Mouse (Mus musculus): ENCODE measurements around the gene Tshz2.
"Not testable (repeated sequence)": the region's sequence is repeated elsewhere in the genome, so short reads cannot be mapped to it uniquely, and the experiment has no call there.

Tshz2 gene

DNA sequence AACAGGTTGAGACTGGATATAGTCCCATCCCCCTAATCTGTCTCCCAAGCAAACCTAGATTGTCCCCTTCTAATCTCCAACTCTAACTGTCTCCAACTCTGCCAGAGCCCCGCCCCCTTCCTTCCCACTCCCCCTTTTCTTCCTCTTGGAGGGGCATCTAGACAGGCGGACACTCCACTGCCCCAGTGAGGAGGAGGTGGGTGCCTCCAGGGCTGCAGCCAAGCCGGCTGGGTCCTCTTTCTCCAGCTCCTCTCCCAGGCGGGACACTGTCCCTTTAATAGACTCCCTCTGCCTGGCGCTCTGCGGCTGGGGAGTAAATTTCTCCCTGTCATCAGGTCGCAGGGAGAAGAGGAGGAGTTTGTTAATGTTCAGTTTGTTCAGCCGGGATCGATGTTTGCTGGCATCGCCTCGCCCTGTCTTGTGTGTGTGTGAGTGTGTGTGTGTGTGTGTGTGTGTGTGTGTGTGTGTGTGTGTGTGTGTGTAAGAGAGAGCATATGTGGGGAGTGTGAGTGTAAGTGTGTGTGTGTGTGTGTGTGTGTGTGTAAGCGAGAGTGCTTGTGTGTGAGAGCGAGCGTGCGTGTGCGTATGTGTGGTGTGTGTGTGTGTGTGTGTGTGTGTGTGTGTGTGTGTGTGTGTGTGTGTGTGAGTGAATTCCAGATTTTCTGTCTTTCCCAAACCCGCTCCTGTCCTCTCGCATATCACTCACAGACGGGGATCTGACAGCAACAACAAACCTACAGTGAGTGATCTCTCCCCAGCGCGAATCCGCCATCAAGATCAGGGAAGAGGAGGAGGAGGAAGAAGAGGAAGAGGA, at the start of gene Tshz2:
TSS of gene Tshz2 (plus strand) at position 676 of the 814 bp plus-strand sequence.
- DNase-seq: peak; percentile 63 to 75

DNA sequence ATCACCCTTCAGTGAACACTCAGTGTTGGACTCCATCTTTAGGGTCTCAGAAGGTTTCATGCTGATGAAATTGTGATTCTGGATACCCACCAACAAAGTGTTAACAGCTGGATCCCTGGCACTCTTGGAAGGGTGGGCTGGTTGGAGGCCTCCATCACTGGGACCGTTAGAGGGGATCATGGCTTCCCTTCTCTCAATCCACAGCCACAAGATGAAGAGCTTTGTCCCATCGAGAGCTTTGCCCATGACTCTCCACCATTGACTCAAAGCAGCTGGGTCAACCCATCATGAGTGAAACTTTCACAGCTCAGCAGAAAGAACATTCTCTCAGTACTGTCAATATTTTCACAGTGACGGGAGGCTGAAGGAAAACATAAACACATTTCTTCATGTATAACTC, 49.3 kb upstream of the Tshz2 start:
- DNase-seq: peak in 1 of 2 experiments; percentile 5

DNA sequence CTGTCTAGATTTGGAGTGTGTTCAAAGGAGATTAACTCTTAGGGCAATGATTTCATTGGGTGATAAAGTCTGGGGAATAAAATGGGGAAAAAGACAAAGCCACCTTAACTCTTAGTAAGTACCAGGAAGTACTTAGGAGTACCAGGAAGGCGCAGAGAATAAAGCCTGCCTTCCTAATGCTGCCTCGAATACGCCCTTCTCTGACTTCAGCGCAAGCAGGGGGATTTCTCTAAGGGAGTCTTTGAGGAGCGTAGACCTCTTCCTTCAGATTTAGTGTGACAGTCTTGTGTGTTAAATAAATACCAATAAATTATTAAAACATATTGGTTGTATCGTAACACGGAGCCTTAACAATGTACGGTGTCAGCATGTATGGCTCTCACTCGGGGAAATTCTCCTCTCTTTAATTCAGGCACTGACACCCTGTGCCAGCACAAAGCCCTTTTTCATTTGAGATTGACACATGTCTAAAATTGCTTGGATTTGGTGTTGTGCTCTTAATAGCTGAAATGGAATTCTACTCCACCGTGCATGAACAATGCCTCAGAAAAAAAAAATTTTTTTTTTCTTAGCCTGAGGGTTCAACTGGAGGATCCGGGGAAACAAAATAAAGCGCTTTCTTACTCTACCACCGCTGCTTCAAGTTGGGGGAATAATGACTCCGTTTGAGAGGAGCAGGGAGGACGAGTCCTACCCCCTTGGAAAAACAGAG, 47.9 kb upstream of the Tshz2 start:
- DNase-seq: no peak

DNA sequence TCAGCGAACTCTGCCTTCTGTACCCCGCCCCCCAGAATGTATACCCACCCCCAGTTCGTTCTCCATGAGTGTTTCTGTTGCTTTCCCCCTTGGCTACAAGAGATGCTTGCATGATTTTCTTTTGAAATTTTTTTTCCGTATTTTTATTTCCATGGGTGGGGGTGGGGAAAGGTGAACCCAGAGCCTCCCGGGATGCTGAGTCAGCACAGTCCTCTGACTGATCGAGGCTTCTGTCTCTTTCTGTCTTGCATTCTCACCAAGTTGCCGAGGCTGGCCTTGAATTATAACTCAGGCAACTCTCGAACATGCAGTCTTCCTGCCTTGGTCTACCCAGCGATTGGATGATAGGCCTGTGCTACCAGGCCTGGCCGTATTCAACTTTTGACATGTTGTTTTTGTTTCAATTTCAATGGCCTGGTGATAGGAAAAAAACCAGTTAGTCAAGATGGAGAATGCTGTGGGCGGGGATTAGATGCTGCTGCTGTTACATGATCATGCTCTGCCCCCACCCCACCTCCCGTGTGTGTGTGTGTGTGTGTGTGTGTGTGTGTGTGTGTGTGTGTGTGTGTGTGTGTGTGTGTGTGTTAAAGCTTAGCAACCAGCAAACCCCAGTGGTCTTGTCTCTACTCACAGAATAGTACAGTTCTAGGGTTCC, 47.1 kb upstream of the Tshz2 start:
- no peak for DNase-seq

DNA sequence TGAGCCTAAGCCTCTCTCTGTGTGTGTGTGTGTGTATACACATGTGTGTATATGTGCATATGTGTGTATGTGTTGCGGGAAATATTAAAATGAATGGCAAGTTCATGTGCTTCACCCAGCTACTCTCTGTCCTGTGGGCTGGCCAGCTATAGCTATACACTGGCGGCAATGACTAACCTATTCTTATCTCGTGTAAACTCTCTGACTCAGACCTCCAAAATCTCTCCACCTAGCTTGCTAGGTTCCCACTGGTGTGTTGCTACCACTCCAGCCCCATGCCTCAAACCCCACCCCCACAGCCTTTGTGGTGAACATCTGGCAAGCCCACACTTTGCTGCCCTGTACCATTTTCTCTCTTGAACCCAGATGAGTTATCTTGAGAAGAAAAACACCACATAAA, 46.1 kb upstream of the Tshz2 start:
- DNase-seq: no peak

DNA sequence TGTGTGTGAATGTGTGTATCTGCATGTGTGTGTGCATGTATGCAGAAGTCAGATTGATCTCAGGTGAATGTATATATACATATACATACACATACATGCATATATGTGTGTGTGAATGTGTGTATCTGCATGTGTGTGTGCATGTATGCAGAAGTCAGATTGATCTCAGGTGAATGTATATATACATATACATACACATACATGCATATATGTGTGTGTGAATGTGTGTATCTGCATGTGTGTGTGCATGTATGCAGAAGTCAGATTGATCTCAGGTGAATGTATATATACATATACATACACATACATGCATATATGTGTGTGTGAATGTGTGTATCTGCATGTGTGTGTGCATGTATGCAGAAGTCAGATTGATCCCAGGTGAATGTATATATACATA, 45.2 kb upstream of the Tshz2 start, which contains the start of gene Gm11011:
TSS of gene Gm11011 (minus strand) at position 101 of the 400 bp plus-strand sequence.
- DNase-seq: not testable (repeated sequence)

DNA sequence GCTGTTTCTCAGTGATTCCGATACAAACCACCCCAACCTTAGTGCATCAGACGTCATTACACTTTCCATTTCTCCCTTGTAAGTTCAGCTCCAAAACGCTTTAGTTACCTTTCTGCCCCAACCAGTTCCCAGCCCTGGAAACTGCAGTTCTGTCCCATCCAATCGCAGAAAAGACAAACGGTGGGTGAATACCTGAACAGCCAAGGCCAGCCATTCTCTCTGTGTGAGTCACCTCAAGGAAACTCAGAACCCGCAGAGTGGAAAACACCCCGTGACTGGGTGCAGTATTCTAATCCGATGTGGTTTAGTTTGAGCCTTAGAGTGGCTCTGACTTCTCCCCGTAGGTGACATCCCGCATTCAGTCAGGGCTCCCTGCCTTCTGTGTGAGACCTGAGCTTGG, 43.1 kb upstream of the Tshz2 start:
- DNase-seq: no peak

DNA sequence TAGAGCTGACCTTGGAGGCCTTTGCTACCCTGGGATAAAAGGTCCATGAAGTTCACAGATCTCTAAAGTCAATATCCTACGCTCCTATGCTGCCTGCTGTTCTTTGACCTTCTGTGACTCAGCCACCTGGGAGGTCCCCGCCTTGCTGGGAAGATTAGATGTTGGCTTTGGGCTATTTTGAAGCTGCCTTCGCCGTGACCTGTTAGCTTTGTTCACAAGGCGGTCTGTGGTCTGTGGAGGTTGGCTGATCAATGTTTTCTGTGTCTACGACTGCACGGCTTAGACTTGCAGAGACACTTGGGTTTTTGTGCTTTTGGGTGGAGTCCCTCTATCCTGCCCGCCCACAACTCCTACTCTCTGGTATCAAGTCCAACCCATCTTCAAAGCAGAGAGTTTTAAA, 42.4 kb upstream of the Tshz2 start:
- DNase-seq: no peak

DNA sequence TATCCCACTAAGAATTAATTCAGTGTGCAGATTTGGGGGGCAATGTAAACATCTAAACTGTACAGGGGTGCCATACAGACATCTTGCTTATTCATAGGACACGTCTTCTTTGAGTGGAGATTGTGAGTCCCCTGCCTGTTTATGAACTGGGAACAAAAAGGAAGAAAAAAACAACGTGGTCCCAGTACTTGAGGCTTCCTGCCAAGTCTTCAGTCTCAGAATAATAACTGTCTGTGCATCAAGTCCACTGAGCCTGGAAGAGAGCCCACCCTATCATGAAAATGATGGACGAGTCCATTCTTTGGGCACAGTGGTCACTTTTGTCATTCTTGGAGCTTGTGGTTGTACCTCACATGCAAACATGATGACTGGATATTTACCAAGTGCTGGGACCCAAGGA, 39.1 kb upstream of the Tshz2 start:
- no peak for DNase-seq

DNA sequence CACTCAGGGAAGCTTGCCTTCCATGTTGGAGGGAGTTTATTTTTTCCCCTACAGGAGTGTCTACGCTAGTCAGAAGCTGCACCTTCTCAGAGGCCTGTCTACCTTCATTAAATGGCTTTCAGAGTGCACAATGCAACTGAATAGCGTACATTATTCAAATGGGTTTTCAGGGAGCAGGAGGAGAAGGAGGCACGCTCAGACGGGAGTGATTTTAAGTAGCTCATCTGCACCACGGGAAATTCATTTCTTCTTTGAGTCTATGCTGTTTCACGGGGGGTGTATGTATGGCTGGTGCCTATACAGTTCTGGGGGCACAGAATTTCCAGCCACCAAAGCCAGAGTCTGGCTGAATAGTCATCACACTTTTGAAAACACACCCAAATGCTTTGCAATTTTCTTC, 35.5 kb upstream of the Tshz2 start:
- no peak for DNase-seq

DNA sequence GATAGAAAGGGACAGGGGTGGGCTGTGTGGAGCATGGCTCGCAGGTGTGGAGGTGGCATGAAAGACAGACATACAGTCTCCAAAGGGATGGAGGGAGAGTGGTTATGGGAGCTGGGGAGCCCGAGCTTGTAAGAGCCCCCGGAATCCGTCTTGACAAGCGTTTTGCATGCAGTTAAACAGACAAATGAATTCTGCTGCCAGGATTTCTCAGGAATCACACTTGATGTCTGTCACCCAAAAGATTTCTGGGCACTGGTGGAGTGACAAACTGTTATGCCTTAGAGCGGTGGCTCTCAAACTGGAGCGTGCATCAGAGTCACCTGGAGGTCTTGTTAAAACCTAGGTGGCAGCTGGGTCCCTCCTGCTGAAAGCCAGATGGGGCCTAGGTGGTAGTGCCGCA, 34.8 kb upstream of the Tshz2 start:
- DNase-seq: no peak

DNA sequence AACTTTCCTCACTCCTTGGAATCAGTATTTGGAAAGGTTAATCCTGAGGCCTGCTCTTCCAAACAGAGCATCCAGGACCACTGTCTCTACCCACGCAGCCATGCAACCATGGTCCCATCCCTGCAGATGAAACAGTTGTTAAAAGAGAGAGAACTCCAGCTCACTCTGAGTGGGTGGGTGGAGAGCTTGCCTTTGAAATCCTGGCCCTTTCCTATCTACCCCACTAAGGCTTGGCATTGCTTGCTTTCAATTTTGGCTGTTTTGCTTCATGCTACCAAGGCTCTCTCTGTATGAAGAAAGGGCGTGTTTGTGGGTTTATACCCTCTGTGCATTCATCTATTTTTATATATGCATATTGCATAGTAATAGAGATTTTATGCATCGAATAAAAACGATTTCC, 33.2 kb upstream of the Tshz2 start:
- DNase-seq: no peak

DNA sequence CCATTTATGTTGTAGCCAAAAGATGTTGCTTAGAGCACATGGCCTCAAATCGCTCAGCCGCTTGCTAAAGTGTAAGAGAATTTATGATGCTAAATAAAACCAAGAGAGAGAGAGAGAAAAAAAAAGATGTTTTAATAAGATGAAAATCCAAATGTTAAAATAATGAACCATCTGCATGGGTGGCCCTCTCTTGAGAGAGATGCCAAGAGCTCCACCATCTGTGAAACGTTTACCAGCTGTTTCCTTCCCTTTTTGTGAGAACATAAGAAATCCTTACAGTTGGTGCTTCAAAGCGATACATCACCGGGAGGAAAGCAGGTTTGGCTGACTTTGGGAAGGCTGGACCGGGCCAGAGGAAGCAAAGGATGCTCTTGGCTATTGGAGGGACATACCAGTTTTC, 32.6 kb upstream of the Tshz2 start:
- DNase-seq: no peak

DNA sequence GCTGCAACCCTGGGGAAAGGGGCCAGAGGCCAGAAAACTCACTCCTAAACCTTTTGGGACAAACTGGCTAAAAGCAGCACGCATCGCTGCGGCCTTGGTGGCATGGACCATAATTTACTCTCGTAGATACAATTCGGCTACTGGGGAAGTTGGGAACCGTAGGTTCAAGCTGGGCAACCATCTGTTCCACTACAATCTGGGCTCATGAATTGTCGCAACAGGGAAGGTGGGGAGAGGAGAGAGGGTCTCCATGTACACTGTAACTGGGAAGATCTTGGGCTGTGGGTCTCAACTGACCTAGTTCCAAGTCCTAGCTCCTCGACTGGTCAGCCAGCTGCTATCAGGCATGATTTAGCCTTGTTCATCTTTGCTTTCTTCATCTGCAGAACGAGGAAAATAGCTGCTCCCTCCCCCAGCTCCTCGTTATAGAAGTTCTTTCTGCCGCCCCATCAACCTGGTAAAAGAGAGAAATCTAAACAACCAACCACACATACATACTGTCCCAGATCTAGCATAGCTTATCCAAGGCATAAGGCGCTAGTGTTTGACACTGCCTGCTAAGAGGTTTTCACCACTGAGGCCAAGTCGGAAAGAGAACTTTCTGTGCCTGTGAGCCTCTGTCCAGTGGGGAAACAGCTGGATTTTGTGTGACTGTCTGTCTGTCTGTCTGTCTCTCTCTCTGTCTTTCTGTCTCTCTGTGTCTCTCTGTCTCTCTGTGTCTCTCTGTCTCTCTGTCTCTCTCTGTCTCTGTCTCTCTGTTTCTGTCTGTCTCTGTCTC, 25.7 kb upstream of the Tshz2 start:
- DNase-seq: no peak

DNA sequence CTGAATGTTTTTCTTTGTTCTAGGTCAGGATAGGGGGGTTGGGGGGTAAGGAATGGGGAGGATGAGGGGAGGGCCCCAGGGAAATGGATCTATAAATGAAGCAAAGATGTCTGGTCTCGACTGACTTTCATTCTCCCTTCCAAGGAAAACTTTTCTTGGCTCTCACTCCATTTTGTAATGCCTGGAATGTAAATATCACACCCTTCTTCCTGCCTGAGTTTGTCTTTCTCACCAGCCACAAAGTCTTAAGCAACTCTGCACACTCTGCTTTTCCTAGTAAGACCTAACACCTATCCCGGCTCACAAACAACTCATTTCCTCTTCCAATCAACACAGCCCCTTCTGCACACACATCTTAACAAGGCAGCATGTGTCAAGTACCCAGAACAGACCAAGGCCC, 25.0 kb upstream of the Tshz2 start:
- peak in 1 of 2 experiments; percentile 25 for DNase-seq

DNA sequence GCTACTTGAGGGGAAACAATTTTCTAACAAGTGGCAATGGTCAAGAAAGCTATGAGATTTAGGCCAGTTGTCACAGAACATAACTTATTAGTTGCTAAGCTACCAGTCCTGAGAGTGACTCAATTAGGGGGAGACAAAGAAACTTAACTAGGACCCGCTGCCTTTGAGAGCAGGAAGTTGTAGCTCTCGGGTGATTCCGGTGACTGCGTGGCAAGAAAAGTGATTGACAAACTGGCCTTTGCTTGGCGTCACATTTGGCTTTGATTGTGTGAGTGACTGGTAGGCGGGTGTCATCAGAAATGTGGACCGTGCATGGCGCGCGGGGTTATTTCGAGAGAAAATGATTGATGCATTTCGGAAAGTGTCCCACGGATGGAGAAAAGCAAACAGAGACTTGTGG, 22.9 kb upstream of the Tshz2 start:
- DNase-seq: peak in 1 of 2 experiments; percentile 33

DNA sequence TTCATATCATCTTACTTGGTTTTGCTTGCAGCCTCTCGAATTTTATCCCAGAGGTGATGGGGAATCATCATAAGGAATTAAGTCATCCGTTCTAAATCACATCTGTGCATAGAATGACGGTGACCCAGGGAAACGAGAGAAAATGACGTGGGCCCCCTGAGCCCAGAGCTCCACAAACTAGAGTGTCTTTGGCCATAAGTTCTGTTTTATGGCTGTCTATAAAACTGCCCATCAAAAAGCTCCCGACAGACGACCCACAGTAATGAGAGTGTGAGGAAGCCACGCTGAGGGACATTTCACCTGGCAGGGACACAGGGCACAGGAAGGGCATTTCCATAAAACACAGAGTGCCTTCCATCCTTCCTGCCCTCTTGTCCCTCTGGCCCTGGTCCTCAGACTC, 21.9 kb upstream of the Tshz2 start:
- no peak for DNase-seq

DNA sequence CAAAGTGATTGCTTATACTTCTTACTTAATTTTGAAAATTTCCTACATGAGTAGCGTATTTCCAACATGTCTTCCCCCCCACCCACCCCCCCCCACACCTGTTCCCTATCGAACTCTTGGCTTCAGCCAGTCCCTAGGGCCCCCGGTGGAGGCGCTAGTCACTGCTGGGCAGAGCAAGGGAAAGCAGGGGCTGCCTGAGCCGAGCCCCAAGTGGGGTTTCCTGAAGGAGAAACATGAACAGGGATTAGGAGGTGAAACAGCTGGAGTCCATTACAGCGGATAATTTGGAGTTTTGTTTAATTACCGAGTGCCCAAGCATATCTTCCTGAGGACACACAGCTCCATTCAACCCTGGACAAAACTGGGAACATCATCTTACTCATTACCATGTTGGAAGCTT, 21.3 kb upstream of the Tshz2 start:
- no peak for DNase-seq

DNA sequence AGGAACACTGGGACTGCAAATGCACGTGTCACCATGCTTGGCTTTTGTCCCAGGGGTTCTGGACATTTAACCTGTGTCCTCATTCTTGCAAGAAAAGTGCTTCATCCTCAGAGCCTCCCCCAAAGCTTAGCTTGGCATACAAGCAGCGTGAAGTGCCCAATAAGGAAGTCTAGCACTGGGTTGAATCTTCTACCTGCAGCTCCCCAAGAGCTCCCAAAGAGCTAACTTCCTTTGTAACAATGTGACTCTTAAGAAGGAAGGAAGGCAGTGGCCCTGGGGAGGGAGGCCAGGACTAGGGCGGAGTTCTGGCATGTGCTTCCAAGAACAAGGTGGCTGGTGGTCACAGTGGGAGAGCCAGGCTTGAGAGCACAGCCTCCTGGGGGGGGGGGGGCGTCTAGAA, 18.1 kb upstream of the Tshz2 start:
- no peak for DNase-seq

DNA sequence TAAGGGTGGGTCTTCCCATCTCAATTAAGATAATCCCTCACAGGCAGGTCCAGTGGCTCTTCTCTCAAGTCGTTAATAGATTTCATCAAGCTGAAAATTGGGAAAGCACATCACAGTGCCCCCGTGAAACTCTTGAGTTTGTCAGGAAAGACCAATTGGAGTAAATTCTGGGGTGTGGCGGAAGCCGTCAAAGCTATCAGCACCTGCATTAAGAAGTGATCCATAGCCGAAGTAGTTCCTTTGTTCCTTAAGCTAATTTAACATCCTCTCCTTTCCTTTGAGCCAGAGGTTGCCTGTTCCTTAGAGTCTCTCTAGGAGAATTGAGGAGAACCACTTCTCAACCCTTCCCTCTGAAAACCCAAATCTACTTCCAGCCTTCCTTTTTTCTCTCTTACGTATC, 16.8 kb upstream of the Tshz2 start:
- DNase-seq: no peak

DNA sequence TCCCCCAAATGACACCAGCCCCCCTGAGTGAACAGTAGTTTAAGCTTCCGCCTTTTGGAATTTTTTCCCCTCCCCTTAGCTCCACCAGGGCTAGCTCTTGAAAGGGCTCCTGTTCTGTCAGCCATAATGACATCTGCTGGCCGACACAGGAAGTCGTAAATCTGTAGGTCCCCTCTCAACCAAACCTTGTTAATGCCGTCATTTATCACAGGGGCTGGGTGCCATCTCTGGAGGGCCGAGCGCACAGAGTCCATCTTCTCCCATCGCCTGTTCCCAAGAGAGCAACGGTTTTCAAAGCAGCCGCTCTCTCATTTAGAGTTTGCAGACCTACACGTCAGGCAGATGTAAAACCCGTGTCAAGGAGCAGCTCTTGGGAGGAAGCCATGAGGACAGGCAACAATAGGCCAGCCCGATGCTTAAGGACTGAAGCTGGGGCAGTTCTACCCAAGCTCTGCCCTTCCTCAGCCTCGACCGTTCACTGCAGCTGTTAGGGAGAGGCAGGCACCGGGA, 11.6 kb upstream of the Tshz2 start:
- DNase-seq: peak; percentile 27 to 38

DNA sequence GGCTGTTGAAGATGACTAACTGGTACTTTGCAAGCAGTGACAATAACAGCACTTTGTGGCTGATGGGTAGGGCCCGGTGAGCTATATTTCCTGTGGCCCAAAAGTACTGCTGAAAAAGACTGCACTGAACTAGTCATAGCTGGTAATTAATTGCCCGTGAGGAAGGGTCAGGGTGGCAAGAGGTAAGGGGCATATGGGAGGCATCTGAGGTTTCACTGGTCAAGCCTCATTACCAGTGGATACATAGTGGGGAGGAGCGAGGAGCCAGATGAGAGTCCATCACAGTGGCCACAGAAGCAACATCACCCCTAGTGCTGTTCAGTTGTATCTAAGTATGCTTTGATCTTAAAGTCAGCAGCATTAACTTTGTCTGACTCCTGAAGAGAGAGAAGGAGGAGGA, 2.7 kb upstream of the Tshz2 start:
- no peak for DNase-seq

Measured in lung, postnatal 4 days (tissue).